Mouse (Mus musculus) small intestine, adult 2 months (tissue): ENCODE measurements around the gene C1qtnf7. TPM values are rescaled to one million over a fixed set of nuclear protein-coding genes. Genes with fewer than 3 reads are reported as not detected.

ENCODE experiments used
- H3K27ac ChIP-seq: fragments of 200-500 bp; 2 replicates; pipeline ENCODE4 v1.5.1; 2012; ENCODE audit warnings: low read depth, low read length, control low read depth, inconsistent platforms; ENCODE audit not compliant: insufficient read depth
- H3K27me3 ChIP-seq: fragments of 200-500 bp; 2 replicates; pipeline ENCODE4 v1.6.1; 2012; ENCODE audit warnings: mild to moderate bottlenecking, moderate library complexity, low read length, inconsistent platforms; ENCODE audit not compliant: control insufficient read depth, insufficient read depth
- H3K36me3 ChIP-seq: fragments of 200-500 bp; 2 replicates; pipeline ENCODE4 v1.6.1; 2012; ENCODE audit warnings: mild to moderate bottlenecking, low read length, control low read depth, inconsistent platforms; ENCODE audit not compliant: control insufficient read depth, insufficient read depth
- H3K4me1 ChIP-seq: fragments of 200-500 bp; 2 replicates; pipeline ENCODE4 v1.6.1; 2012; ENCODE audit warnings: low read length, inconsistent platforms, mixed read lengths; ENCODE audit not compliant: control insufficient read depth, insufficient read depth, insufficient read length
- H3K4me3 ChIP-seq: fragments of 200-500 bp; 2 replicates; pipeline ENCODE4 v1.5.1; 2012; ENCODE audit warnings: low read depth, mild to moderate bottlenecking, control low read depth, inconsistent platforms, low read length, moderate library complexity
- CTCF ChIP-seq: fragments of 200-500 bp; IDR thresholded peaks from 2 replicates; pipeline ENCODE4 v1.5.1; 2012; ENCODE audit warnings: low read depth, mild to moderate bottlenecking, control low read depth, inconsistent platforms, low read length, moderate library complexity, mixed read lengths; ENCODE audit not compliant: insufficient replicate concordance, insufficient read length; ENCODE audit errors: extremely low read depth
- POLR2A ChIP-seq: fragments of 200-500 bp; IDR thresholded peaks from 2 replicates; pipeline ENCODE4 v1.6.1; 2012; ENCODE audit warnings: low read depth, mild to moderate bottlenecking, control low read depth, inconsistent platforms, low read length, moderate library complexity
- WGBS: fragments of 180-500 bp; shearing (Covaris S2); methylation state at CpG from one replicate; pipeline ENCODE4 v1.1.7; 2018; 5-methylcytosine and 5-hydroxymethylcytosine counted together
- polyA plus RNA-seq: library from polyadenylated mRNA; depleted of rRNA; stranded (reverse); fragments of >200 nt; gene quantifications from 2 replicates; pipeline ENCODE4 v1.2.3, GENCODE M21; 2012

Gene C1qtnf7
- polyA plus RNA-seq, 1 experiment = 0.58 TPM

DNA sequence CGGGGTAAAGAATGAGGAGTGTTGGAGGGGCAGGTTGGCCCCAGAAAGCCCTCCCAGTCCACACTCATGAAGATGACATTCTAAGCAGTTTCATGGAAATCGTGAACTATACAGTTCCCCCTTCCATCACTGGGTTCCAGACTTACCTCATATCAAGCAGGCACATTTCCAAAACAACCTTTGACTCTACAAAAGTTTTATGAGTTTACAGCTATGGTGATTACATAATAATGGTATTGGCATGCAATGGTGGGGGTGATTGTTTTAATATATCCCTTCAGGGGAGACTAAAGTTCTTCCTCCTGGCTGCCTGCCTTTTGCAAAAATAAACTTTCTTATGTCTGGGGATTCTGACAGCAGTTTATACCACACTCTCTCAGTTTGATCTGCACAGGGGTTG lies 4.6 kb downstream of the C1qtnf7 start:
- TF ChIP-seq CTCF = no peak
- TF ChIP-seq POLR2A = no peak
- H3K27ac ChIP-seq = peak overlapping the region; percentile 23; the same call in 1 of the 2 replicates
- H3K4me1 ChIP-seq = peaks cover 18% of the 10 kb centered on the region; the same call in 1 of the 2 replicates
- no peaks in the 10 kb centered on the region for H3K36me3 ChIP-seq
- no peak overlapping the region; the same call in 1 of the 2 replicates for H3K4me3 ChIP-seq
- WGBS = 30% methylated on average over 2 of the region's 2 CpGs
- no peaks in the 10 kb centered on the region for H3K27me3 ChIP-seq

DNA sequence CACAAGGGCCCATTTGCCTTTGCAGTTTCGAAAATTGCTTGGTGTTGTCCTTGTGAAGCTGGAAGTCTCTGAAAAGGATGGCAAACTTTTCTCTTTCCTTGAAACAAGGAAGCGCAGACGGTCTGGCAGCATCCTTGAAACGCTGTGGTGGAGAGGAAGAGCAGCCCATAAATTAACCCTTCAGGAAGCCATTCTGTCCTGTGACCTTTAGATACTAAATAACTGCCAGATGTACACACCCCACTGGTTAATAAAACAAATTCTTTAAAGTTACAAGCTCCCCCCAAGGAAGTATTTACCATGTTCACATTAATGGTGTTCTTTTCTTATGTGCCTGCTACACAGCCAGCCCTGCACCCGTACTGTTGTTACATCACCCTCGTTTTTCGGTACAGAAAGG lies 6.0 kb downstream of the C1qtnf7 start:
- no peaks in the 10 kb centered on the region for H3K36me3 ChIP-seq
- no peaks in the 10 kb centered on the region for H3K27me3 ChIP-seq
- no peak overlapping the region for H3K27ac ChIP-seq
- TF ChIP-seq POLR2A = no peak
- no peak for TF ChIP-seq CTCF
- WGBS = 41% methylated on average over 7 of the region's 7 CpGs
- H3K4me1 ChIP-seq = peaks cover 18% of the 10 kb centered on the region; the same call in 1 of the 2 replicates
- H3K4me3 ChIP-seq = no peak overlapping the region

GRCm38 (mm10) chr5:43522866-43523265 lies 7.5 kb downstream of the C1qtnf7 start:
- Histone ChIP-seq H3K4me3 (no peak overlapping the region), H3K36me3 (no peaks in the 10 kb centered on the region), H3K27ac (0 out of 2 replicates have a peak overlapping the region, but pooled peaks have one; percentile 15), H3K4me1 (peaks cover 18% of the 10 kb centered on the region; the same call in 1 of the 2 replicates), H3K27me3 (no peaks in the 10 kb centered on the region)
- WGBS = 26% methylated on average over 1 of the region's 1 CpGs
- TF ChIP-seq POLR2A (no peak), CTCF (no peak)

DNA sequence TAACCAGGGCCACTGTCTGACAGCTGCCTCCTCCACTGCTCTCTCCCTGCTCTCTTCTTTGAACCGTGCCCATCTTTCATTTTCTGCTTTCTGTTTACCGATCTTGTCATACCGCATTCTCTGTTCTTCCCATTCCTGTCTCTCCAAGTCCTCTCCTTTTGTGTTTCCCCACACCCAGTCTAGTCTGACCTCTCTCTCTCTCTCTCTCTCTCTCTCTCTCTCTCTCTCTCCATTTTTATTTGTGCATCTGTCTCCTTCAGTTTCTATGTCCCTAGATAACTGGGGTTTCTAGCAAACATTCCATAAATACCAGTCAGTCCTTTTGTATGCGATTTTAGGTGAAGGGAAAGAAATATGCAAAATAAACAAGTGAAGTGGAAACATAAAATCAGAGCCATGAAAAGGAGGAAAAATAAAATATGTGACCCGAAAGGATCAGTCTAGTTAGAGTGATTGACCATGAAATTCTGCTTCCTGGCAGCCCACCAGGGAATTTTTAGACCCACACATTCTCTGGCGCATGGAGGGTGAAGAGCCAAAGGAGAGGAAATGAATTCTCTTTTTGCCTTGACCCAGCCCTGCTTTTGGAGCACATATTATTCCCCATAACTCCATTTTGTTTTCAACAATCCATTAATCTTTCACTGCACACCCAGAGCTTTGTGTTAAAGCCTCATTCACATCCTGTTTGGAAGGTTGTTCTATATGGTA lies 11.7 kb downstream of the C1qtnf7 start:
- Histone ChIP-seq H3K27ac (no peak overlapping the region), H3K36me3 (no peaks in the 10 kb centered on the region), H3K4me3 (no peak overlapping the region), H3K27me3 (no peaks in the 10 kb centered on the region), H3K4me1 (peaks cover 2% of the 10 kb centered on the region; the same call in 1 of the 2 replicates)
- 63% methylated on average over 6 of the region's 6 CpGs for WGBS
- TF ChIP-seq POLR2A (no peak), CTCF (no peak)

GRCm38 (mm10) chr5:43530186-43530585 lies 14.8 kb downstream of the C1qtnf7 start:
- H3K27ac ChIP-seq = no peak overlapping the region
- WGBS = 88% methylated on average over 3 of the region's 3 CpGs
- H3K4me3 ChIP-seq = no peak overlapping the region
- H3K4me1 ChIP-seq = no peaks in the 10 kb centered on the region
- no peaks in the 10 kb centered on the region for H3K36me3 ChIP-seq
- no peak for TF ChIP-seq CTCF
- no peak for TF ChIP-seq POLR2A
- no peaks in the 10 kb centered on the region for H3K27me3 ChIP-seq

GRCm38 (mm10) chr5:43530886-43531285 lies 15.5 kb downstream of the C1qtnf7 start:
- H3K27me3 ChIP-seq = no peaks in the 10 kb centered on the region
- no peak overlapping the region for H3K27ac ChIP-seq
- H3K36me3 ChIP-seq = no peaks in the 10 kb centered on the region
- H3K4me1 ChIP-seq = no peaks in the 10 kb centered on the region
- 33% methylated on average over 1 of the region's 1 CpGs for WGBS
- no peak for TF ChIP-seq CTCF
- TF ChIP-seq POLR2A = no peak
- no peak overlapping the region for H3K4me3 ChIP-seq

DNA sequence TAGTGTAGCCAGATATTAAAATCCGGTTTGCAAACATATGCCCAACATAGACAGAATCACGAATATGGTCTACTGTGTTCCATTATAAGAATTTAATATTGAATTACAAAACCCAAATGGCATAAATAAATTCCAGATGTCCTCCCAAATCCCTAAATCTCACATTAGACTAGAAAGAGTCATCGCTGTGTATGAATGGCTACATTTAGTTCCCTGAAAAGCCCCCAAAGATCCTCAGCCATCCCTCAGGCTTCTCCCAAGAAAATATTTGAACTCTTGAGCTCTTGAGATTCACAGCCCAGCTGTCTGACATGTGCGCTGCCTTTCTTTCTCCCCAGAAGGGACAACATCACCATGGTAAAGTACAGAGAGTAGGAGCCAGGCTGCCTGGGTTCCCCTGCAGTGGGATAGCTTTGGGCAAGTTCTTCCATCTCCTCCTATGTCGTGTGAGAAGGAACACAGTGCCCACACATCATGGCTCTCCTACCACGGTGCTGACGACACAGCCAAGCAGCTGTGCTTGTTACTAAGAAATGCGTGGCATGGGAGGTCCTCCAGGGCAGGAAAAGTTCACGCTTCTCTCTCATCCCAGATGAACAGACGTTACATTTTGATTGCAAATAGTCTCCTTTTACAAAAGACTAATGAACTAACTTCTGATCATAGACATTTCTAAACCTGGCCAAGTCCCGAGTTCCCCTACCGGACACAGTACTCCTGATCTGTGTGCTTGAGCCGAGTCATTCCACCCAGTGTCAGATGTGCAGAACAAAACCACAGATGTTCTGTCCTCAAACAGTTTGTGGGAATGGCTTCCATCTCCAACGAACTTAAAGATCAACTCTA lies 23.2 kb downstream of the C1qtnf7 start:
- Histone ChIP-seq H3K27me3 (no peaks in the 10 kb centered on the region), H3K4me1 (peaks cover 7% of the 10 kb centered on the region; the same call in 1 of the 2 replicates), H3K27ac (no peak overlapping the region), H3K36me3 (no peaks in the 10 kb centered on the region), H3K4me3 (no peak overlapping the region)
- no peak for TF ChIP-seq POLR2A
- 77% methylated on average over 14 of the region's 14 CpGs for WGBS
